Mouse (Mus musculus): Measurements from ENCODE around the gene Apoo.

GRCm38 (mm10) chrX:94321036-94321902 is 45.6 kb upstream of the Apoo start:
- TF ChIP-seq CTCF (IDR thresholded peaks at IDR 0.05) (no peak), POLR2A (IDR thresholded peaks at IDR 0.05; ENCODE audit: insufficient read depth, low read depth, low read length) (no peak), EP300 (IDR thresholded peaks at IDR 0.05; ENCODE audit: insufficient read depth, low read depth, low read length) (no peak)
